Mouse (Mus musculus): Measurements from ENCODE around the gene Rnf180. TPM values are rescaled to one million over a fixed set of nuclear protein-coding genes. Genes with fewer than 3 reads are reported as not detected.
"Not testable (repeated sequence)": the region's sequence is repeated elsewhere in the genome, so short reads cannot be mapped to it uniquely, and the experiment has no call there.

Rnf180 gene
- 10 to 100 TPM in 2 of 4 experiments, 1 to 10 TPM in 2; 4.7 to 15.5 (median 9.9) TPM for total RNA-seq (2022)

- no peak for DNase-seq
Measured at GRCm38 (mm10) chr13:105294715-105295114, at the start of gene Rnf180. TSS of gene Rnf180 (minus strand) at chr13:105294815.

GRCm38 (mm10) chr13:105331199-105331968 is 36.8 kb upstream of the Rnf180 start:
- DNase-seq = no peak

DNA sequence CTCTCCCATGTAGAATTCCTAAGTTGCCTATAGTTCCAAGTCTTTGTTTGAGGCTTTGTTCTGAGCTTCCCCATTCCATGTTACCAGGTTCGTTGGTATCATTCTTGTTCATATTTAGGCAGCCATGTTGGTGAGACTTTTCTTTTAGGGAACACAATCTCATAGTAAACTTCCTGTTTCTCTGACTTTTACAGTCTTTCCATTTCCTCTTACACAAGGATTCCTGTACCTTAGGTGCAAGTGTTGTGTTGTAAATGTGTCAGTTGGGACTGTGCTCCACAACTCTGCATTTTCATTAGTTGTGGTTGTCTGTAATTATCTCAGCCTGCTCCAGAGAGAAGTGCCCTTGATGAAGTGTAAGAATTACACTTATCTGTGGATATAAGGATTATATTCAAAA is 32.3 kb upstream of the Rnf180 start:
- no peak for DNase-seq

GRCm38 (mm10) chr13:105316926-105317325 is 22.3 kb upstream of the Rnf180 start:
- DNase-seq = no peak

GRCm38 (mm10) chr13:105316009-105316408 is 21.4 kb upstream of the Rnf180 start:
- DNase-seq = no peak

GRCm38 (mm10) chr13:105312763-105313162 is 18.1 kb upstream of the Rnf180 start:
- no peak for DNase-seq

DNA sequence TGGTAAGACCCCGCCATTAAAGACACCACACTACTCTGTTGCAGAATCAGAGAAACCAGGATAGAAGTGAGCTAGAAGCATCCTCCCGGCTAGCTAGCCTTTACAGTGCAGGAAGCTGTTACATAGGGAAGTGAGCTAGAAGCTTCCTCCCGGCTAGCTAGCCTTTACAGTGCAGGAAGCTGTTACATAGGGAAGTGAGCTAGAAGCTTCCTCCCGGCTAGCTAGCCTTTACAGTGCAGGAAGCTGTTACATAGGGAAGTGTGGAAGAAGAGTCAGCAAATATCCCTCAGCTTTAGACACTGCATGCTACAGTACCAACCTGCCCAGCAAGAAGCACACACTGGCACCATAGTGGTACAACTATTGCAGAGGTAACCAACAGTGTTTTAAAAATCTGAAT is 15.9 kb upstream of the Rnf180 start:
- not testable (repeated sequence) for DNase-seq

DNA sequence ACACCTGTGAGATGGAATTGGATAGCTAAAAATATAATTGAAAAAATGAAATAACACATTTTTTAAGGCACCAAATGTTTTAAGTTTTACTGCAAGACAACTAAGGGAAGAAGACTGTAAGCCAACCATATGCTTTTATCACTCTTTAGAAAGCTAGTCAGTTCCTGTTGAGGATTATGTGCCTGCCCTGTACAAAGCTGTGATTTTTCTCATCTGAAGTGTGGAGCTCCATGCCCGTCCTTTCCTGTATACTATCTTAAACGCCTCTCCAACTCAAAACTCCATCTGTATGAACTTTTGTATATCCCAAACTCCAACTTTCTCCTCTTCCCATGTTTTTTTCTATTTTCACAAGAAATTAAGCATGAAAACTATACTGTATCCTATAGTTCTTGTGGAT is 10.9 kb upstream of the Rnf180 start:
- no peak for DNase-seq

GRCm38 (mm10) chr13:105304054-105304453 is 9.4 kb upstream of the Rnf180 start:
- DNase-seq = no peak

GRCm38 (mm10) chr13:105300009-105300346 is 5.4 kb upstream of the Rnf180 start:
- no peak for DNase-seq

GRCm38 (mm10) chr13:105299162-105300008 is 4.8 kb upstream of the Rnf180 start:
- DNase-seq = no peak

DNA sequence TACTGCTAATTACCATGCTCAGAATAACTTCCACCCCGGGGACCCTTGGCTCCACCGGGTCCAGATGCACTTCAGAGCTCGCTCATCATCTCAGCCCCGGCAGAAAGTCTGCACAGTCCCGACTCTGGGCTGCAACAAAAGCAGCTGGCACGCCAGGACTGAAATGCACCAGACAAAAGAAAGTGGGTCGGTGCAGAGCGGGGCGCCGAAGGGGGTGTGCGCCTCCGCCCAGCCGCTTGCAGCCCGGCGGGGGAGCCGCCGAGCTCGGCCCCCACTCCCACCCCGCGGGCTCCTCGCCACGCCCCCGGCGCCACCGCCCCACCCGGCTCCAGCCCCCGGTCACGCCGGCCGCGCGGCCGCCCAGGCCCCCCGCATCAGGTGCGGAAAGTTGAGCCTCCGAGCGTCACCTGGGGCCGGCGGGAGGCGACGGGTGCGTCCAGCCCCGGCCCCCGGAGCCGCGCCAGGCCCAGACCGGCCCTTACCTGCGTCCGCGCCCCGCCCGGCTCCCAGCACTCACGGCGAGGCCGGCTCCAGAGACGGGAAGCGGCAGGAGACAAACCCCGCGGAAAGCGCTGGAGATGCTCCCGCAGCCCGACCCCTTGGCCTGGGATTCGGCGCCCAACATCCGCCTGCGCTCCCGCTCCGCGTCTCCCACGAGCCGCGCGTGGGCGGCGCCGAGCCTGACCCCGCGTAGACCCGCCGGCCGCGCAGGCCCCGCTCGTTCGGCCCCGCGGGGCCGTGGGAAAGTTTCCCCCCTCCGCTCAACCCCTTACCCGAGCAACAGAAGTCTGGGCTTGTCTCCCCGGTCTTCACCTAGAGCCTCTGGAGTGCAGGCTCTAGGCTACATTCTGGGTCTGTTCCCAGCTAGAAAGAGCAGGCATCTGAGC is 591 bp downstream of the Rnf180 start:
- peak; percentile 14 for DNase-seq

- DNase-seq = peak; percentile 32
Measured at GRCm38 (mm10) chr13:105291816-105292215, 2.8 kb downstream of the Rnf180 start.

DNA sequence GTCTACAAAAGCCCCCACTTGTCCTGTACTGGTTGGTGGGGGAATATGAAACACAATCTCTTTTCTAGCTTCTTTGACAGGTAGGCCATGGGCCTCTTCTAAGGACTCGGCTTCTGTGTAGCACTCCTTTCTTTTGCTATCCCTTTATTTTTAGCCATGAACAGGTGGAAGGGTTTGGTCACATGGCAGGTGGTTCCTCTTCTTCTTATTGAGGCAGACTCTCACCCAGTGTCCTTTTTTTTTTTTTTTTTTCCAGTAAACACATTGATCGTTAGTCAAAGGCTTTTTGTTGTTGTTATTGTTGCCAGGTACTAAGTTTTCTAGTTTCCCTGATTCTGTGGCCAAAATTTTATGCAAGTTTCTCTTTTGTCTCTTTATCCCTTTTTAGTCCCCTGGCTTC is 4.0 kb downstream of the Rnf180 start:
- no peak for DNase-seq

DNA sequence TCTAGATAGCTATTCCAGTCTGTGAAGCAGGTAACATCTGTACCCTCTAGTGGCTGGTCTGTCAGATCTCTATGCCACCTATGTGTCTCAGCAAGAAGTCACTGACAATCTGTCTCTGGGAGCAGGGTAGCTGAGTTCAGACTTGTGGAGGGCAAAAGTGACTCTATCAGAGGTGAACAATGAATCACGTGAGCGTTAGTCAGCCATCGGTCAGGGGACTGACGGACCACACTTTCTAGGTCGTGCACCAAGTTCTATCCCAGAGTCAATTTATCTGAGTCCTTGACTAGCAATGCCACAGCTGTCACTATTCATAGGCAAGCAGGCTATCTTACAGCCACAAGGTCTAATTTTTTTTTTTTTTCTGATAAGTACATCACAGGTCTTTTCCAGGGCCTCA is 4.6 kb downstream of the Rnf180 start:
- DNase-seq = peak; percentile 58

- no peak for DNase-seq
Measured at GRCm38 (mm10) chr13:105279397-105280018, 15.1 kb downstream of the Rnf180 start.

DNA sequence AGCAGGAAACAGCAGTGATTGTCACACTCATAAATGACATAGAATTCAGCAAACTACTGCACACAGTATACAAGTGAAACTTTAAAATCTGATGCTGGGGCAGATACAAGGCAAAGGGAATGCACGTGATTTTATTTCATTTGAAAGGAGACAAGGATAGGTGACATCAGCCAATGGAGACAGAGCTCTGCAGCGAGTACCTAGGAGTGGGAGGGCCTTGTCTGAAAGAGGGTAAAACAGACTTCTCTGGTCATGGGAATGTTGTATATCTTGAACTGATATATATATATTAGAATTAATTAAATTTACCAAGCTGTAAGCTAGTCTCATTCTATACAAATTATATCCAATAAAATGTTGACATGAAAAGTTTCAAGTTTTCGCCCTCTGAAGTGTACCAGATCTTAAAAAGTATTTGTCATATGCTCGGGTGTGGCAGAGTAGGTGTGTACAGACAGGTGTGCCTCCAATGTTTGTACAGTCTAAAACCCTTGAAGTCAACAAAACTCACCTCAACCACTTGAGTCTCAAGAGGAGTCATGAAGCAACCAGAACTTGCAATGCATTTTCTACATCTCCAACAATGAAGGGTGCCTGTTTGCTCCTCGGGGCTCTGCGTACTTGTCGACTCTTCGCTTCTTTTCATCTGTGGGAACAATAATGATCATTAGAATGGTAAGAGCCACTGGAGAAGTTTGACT is 24.1 kb downstream of the Rnf180 start:
- no peak for DNase-seq

DNA sequence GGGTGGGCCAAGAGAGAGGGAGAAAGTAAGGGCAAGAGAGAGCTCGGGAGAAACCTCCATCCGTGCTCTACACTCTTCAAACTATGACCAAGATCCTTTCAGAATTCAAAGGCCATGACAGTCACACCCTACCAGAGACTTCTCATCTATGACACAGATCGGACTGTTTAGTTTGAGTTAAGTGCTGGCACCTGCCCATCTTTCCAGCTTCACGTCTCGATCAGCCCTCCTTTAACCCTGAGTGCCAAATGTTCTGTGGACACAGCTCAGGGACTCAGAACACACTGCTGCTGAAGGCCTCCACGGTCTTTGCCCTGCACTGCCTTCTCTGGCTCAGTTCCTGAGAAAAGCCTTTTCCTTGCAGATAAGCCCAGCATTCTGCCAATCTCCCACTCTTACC is 27.2 kb downstream of the Rnf180 start:
- no peak for DNase-seq

DNA sequence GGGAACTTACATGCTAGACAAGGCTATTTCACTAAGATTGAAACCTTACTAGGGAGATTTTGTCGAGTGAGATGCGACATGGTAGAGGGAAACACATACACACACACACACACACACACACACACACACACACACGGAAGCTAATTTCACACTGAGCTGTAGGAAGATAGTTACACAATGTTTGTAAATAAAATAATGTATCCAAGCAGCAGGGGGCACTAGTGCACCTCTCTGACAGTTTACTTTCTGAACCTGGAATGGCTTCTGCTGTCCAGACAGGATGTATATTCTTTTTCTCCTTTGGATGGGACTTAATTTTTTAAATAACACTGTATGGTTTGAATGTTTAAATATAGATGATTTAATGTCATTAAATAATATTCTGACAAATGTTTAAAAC is 27.9 kb downstream of the Rnf180 start:
- DNase-seq = no peak

DNA sequence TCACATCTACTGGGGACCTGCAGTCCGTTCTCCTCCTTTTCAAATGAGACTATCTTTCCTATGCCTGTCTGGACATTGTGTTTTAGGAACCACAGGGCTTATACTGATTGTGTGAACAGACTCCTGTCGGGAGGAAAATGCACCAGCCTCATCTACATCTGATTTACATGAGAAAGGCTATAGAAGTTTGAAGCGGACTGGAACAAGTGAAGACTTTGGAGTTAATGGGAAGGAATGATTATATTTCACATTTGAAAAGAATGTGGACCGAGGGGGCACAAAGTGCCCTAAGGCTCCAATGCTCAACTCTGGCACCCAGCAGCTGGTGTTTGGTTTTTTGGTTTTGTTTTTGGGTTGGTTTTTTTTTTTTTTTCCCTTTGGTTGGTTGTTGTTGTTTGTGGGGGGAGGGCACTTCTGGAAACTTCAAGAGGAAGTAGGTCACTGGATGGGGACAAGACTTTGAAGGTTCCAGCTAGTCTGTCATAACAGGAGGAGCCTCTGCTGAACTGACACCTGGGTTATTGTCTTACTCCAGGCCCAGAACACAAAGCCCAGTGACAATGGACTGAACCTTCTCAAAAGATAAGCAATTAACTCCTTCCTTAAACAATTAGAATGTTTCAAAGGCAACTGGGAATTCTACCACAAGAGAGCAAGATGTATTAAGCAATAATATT is 37.7 kb downstream of the Rnf180 start:
- DNase-seq = no peak

GRCm38 (mm10) chr13:105250767-105251166 is 43.8 kb downstream of the Rnf180 start:
- DNase-seq = no peak

Data from adrenal gland, adult 8-10 months (tissue).